Mouse (Mus musculus) cerebellum, postnatal 14 days (tissue): ENCODE results near the gene Socs3.

Source experiments
- DNase-seq, 2 experiments: peaks; one replicate each; pipeline ENCODE4 v3.0.0; 2021; ENCODE audit warnings: mixed read lengths in 2 of 2

Socs3 gene

DNA sequence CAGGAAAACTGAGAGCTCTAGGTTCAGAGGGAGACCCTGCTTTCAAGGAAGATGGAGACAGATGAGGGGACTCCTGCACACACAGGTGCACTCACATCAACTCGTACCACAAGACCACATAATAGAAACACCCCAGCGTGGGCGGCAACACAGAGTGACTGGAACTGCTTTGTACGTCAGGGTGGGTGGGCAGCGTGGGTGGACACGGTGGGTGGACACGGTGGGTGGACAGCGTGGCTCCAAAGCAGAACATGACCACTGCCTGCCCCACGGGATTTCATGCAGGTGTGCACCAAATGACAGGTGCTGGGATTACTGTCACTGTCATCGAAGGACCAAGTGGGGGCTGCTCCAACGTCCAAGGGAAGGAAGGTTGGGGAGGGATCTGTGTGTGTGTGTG lies 51.3 kb downstream of the Socs3 start:
- DNase-seq: no peak
